Mouse (Mus musculus): ENCODE data around the gene Olfr344. TPM values are rescaled to one million over a fixed set of nuclear protein-coding genes. Genes with fewer than 3 reads are reported as not detected.

Gene Olfr344
- polyA plus RNA-seq (2014; fragmentation: Nextera tagmentation; extraction: Ambion mirVana), result not detected in 2 replicates

- no peak within 1 kb of the TSS for H3K27ac ChIP-seq (ENCODE audit: low read depth, low read length)
- H3K4me1 ChIP-seq (ENCODE audit: control insufficient read depth, insufficient read depth, low read length), result no peaks in the 10 kb centered on the region
- H3K9me3 ChIP-seq (replicated peaks; ENCODE audit: control insufficient read depth, low read length), result no peaks in the 10 kb centered on the region
- H3K4me3 ChIP-seq (ENCODE audit: low read depth, low read length), result no peak within 1 kb of the TSS
- WGBS (ENCODE audit: insufficient replicate concordance), result 79% methylated on average over 1 of the region's 1 CpGs
- H3K36me3 ChIP-seq (ENCODE audit: control insufficient read depth, insufficient read depth, low read length), result no peaks in the 10 kb centered on the region
- H3K9ac ChIP-seq (ENCODE audit: low read depth, low read length), result no peak within 1 kb of the TSS
- H3K4me2 ChIP-seq, result no peak within 1 kb of the TSS
- H3K27me3 ChIP-seq (ENCODE audit: control insufficient read depth, insufficient read depth, low read length), result no peaks in the 10 kb centered on the region
- ATAC-seq (replicated peaks; ENCODE audit: insufficient number of reproducible peaks, low FRiP score, low TSS enrichment), result no peak
Measured at GRCm38 (mm10) chr2:36566362-36566761, at the start of gene Olfr344. TSS of gene Olfr344 (plus strand) at chr2:36566662.

DNA sequence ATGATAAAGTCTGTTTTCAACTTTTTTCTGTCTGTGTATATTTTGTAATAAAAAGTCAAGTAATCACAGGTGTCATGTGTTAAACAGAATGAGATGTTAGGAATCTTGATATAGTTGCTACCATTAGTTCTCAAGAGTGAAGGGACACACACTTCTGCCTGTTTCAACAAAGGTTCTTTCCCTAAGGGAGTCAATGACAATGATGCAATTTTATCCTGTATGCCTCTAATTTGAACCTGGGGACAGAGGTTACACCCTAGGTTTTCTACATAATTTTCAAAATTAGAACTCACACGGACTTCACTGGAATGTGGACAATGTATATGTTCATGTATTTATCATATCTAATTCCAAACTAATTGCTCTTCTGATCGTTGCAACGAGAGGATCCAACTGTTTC lies 41.8 kb upstream of the Olfr344 start, which contains the start of gene Olfr342:
Gene Olfr342, plus strand, starts transcription at position 301 of the 400 bp plus-strand sequence.
- Histone ChIP-seq H3K4me1 (ENCODE audit: control insufficient read depth, insufficient read depth, low read length) (no peaks in the 10 kb centered on the region), H3K9me3 (replicated peaks; ENCODE audit: control insufficient read depth, low read length) (peaks cover 2% of the 10 kb centered on the region; the same call in 1 of the 2 replicates), H3K27ac (ENCODE audit: low read depth, low read length) (no peak within 1 kb of the TSS), H3K4me2 (no peak within 1 kb of the TSS), H3K4me3 (ENCODE audit: low read depth, low read length) (no peak within 1 kb of the TSS), H3K36me3 (ENCODE audit: control insufficient read depth, insufficient read depth, low read length) (no peaks in the 10 kb centered on the region), H3K27me3 (ENCODE audit: control insufficient read depth, insufficient read depth, low read length) (no peaks in the 10 kb centered on the region), H3K9ac (ENCODE audit: low read depth, low read length) (no peak within 1 kb of the TSS)
- WGBS (ENCODE audit: insufficient replicate concordance), result 55% methylated on average over 3 of the region's 3 CpGs
- no peak for ATAC-seq (replicated peaks; ENCODE audit: insufficient number of reproducible peaks, low FRiP score, low TSS enrichment)

DNA sequence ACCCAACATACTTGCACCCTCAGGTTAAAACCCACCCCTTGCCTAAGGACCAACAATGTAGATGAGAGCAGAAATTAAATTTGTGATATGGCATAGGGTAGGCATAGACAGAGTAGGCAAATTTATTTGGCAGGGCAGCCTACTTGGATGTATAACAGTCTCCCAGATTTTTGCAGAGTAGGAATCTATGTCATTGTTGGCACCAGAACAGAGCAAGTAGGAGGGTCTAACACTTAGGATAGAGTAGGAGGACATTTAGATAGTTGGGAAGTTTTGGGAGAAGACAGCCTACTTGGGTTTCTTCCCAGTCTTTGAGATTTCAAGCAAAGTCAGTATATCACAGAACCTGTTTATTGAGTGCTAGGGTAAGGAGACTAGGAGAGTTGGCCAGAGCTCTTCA lies 1.3 kb upstream of the Olfr344 start:
- Histone ChIP-seq H3K4me1 (ENCODE audit: control insufficient read depth, insufficient read depth, low read length) (no peaks in the 10 kb centered on the region), H3K4me2 (no peak overlapping the region)
- ATAC-seq (replicated peaks; ENCODE audit: insufficient number of reproducible peaks, low FRiP score, low TSS enrichment), result no peak

GRCm38 (mm10) chr2:36567022-36567421 lies 560 bp downstream of the Olfr344 start:
- ATAC-seq (replicated peaks; ENCODE audit: insufficient number of reproducible peaks, low FRiP score, low TSS enrichment), result no peak
- Histone ChIP-seq H3K9ac (ENCODE audit: low read depth, low read length) (no peak overlapping the region), H3K4me1 (ENCODE audit: control insufficient read depth, insufficient read depth, low read length) (no peaks in the 10 kb centered on the region), H3K36me3 (ENCODE audit: control insufficient read depth, insufficient read depth, low read length) (no peaks in the 10 kb centered on the region), H3K27me3 (ENCODE audit: control insufficient read depth, insufficient read depth, low read length) (no peaks in the 10 kb centered on the region), H3K4me3 (ENCODE audit: low read depth, low read length) (no peak overlapping the region), H3K27ac (ENCODE audit: low read depth, low read length) (no peak overlapping the region), H3K4me2 (no peak overlapping the region), H3K9me3 (replicated peaks; ENCODE audit: control insufficient read depth, low read length) (no peaks in the 10 kb centered on the region)

More for the DNA sequence above, 1.3 kb upstream of the Olfr344 start:
- no peaks in the 10 kb centered on the region for H3K9me3 ChIP-seq (replicated peaks; ENCODE audit: control insufficient read depth, low read length)
- no peak overlapping the region for H3K9ac ChIP-seq (ENCODE audit: low read depth, low read length)
- H3K27me3 ChIP-seq (ENCODE audit: control insufficient read depth, insufficient read depth, low read length), result no peaks in the 10 kb centered on the region
- H3K27ac ChIP-seq (ENCODE audit: low read depth, low read length), result no peak overlapping the region
- no peaks in the 10 kb centered on the region for H3K36me3 ChIP-seq (ENCODE audit: control insufficient read depth, insufficient read depth, low read length)
- no peak overlapping the region for H3K4me3 ChIP-seq (ENCODE audit: low read depth, low read length)

DNA sequence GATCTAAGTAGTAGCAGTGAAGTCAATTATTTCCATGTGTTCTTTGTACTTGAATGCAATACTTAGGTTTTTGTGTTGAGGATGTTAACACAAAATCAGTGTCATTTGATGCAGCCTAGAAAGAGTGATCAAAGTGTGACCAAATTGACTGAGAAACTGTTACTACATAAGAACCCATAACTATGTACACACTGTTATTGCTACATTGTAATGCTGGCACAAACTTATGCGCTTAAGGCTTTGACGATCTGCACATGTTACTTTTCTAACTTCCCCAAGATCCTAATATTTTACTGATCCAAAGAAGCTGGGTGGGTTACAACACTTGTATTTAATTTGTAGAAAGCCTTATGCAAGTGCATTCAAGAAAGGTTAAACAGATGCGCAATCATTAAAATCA lies 1.4 kb downstream of the Olfr344 start:
- Histone ChIP-seq H3K4me1 (ENCODE audit: control insufficient read depth, insufficient read depth, low read length) (no peaks in the 10 kb centered on the region), H3K36me3 (ENCODE audit: control insufficient read depth, insufficient read depth, low read length) (no peaks in the 10 kb centered on the region), H3K27me3 (ENCODE audit: control insufficient read depth, insufficient read depth, low read length) (no peaks in the 10 kb centered on the region), H3K4me3 (ENCODE audit: low read depth, low read length) (no peak overlapping the region), H3K9ac (ENCODE audit: low read depth, low read length) (no peak overlapping the region), H3K4me2 (no peak overlapping the region), H3K9me3 (replicated peaks; ENCODE audit: control insufficient read depth, low read length) (no peaks in the 10 kb centered on the region), H3K27ac (ENCODE audit: low read depth, low read length) (no peak overlapping the region)
- no peak for ATAC-seq (replicated peaks; ENCODE audit: insufficient number of reproducible peaks, low FRiP score, low TSS enrichment)
- WGBS (ENCODE audit: insufficient replicate concordance), result 94% methylated on average over 3 of the region's 3 CpGs

Other genes with a start within 250 kb of the Olfr344 start
- not detected in 2 replicates for gene Olfr338, start 193.1 kb upstream of the Olfr344 start, polyA plus RNA-seq (2014; fragmentation: Nextera tagmentation; extraction: Ambion mirVana)
- gene Olfr339, start 147.7 kb upstream of the Olfr344 start, polyA plus RNA-seq (2014; fragmentation: Nextera tagmentation; extraction: Ambion mirVana), result not detected in 2 replicates
- not detected in 2 replicates for gene Olfr340, start 114.1 kb upstream of the Olfr344 start, polyA plus RNA-seq (2014; fragmentation: Nextera tagmentation; extraction: Ambion mirVana)
- gene Olfr341, start 84.2 kb upstream of the Olfr344 start, polyA plus RNA-seq (2014; fragmentation: Nextera tagmentation; extraction: Ambion mirVana), result not detected in 2 replicates
- not detected in 2 replicates for gene Olfr342, start 41.7 kb upstream of the Olfr344 start, polyA plus RNA-seq (2014; fragmentation: Nextera tagmentation; extraction: Ambion mirVana)
- not detected in 2 replicates for gene Olfr345, start 73.4 kb downstream of the Olfr344 start, polyA plus RNA-seq (2014; fragmentation: Nextera tagmentation; extraction: Ambion mirVana)
- not detected in 2 replicates for gene Olfr346, start 119.1 kb downstream of the Olfr344 start, polyA plus RNA-seq (2014; fragmentation: Nextera tagmentation; extraction: Ambion mirVana)
- gene Olfr347, start 165.2 kb downstream of the Olfr344 start, polyA plus RNA-seq (2014; fragmentation: Nextera tagmentation; extraction: Ambion mirVana), result not detected in 2 replicates
- gene Olfr348, start 217.6 kb downstream of the Olfr344 start, polyA plus RNA-seq (2014; fragmentation: Nextera tagmentation; extraction: Ambion mirVana), result not detected in 2 replicates
- not detected in 2 replicates for gene Olfr50, start 223.9 kb downstream of the Olfr344 start, polyA plus RNA-seq (2014; fragmentation: Nextera tagmentation; extraction: Ambion mirVana)

Data from heart, embryonic 11.5 days (tissue).